Mouse (Mus musculus) frontal cortex, adult 2 months (tissue): ENCODE data around the gene Mafb. TPM values are rescaled to one million over a fixed set of nuclear protein-coding genes. Genes with fewer than 3 reads are reported as not detected.
A peak's percentile ranks its signal among the peaks of the same experiment; 100 is the strongest.

Source experiments
- DNase-seq, 2 experiments: peaks; one replicate each; pipeline ENCODE4 v3.0.0; 2022; ENCODE audit warnings: low spot score in 1 of 2; ENCODE audit errors: extremely low spot score in 1 of 2
- polyA plus RNA-seq: library from polyadenylated mRNA; depleted of rRNA; stranded (reverse); fragments of >200 nt; gene quantifications from 2 replicates; pipeline ENCODE4 v1.2.3, GENCODE M21; 2012; rRNA removed

Gene Mafb
- polyA plus RNA-seq, 1 experiment: 7.2 TPM

- peak in 1 of 2 experiments; percentile 5 for DNase-seq
Measured at GRCm38 (mm10) chr2:160328886-160329285, 38.0 kb downstream of the Mafb start.

GRCm38 (mm10) chr2:160327716-160328115 is 39.1 kb downstream of the Mafb start:
- no peak for DNase-seq

GRCm38 (mm10) chr2:160327167-160327566 is 39.7 kb downstream of the Mafb start:
- no peak for DNase-seq

- no peak for DNase-seq
Measured at GRCm38 (mm10) chr2:160325105-160325644, 41.7 kb downstream of the Mafb start.

- DNase-seq: no peak
Measured at GRCm38 (mm10) chr2:160321829-160322228, 45.0 kb downstream of the Mafb start.

- no peak for DNase-seq
Measured at GRCm38 (mm10) chr2:160318255-160318654, 48.6 kb downstream of the Mafb start.

Other genes with a start within 250 kb of the Mafb start
- gene Gm826, start 32.9 kb downstream of the Mafb start, polyA plus RNA-seq: 0.32 and 0.50 TPM in 2 replicates